Mouse (Mus musculus): ENCODE results near the gene Prcd.

DNA sequence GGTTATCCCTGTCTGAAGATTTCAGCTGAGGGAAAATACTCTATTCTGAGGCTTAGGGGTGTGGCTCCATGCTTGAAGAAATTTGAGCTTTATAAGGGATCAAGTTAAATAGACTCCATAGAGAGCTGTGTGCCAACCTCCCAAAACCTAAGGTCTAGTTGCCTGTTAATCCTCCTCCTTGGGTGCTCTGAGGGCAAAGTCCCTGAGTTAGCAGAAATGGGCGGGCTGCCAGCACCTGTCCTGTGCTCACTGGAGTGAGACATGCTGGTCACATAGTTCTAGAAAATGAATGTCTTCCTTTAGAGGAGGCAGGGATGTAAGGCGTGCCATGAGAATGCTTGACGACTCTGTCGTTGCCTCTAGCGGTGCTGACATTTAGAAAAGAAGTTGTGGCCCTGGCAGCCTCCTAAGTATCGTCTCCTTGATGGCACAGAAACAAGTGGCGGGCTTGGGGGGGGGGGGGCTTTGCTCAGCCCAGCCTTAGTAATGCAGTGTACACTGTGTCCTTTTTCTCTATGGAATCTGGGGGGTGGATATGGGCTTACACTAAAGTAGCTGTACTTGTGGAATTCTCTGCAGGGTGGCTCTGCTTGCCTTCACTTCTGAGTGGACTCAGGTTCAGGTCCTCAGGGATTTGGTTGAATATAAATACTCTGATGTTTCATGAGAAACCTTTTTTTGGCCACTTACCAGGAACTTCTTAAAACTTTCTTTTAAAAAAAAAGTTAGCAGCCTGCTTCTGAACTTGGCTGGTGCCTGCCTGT is 21.5 kb downstream of the Prcd start:
- TF ChIP-seq CHD2 (IDR thresholded peaks at IDR 0.05; ENCODE audit: low read depth, low read length) (no peak), MAFK (IDR thresholded peaks at IDR 0.05; ENCODE audit: insufficient read depth, low read depth, low read length) (no peak), ZNF384 (IDR thresholded peaks at IDR 0.05; ENCODE audit: low read depth, low read length) (no peak), HCFC1 (IDR thresholded peaks at IDR 0.05; ENCODE audit: borderline replicate concordance, insufficient read depth, low read length) (no peak), ZC3H11A (IDR thresholded peaks at IDR 0.05; ENCODE audit: borderline replicate concordance, low read depth, low read length) (no peak)
